Mouse (Mus musculus): ENCODE measurements around the gene Rpl37.

GRCm38 (mm10) chr15:5134945-5135483, 18.6 kb downstream of the Rpl37 start:
- TF ChIP-seq CTCF (IDR thresholded peaks at IDR 0.05): no peak
- no peak for TF ChIP-seq EP300 (IDR thresholded peaks at IDR 0.05)

Measured in lung, postnatal 0 days (tissue).